Mouse (Mus musculus) lung, postnatal 0 days (tissue): ENCODE measurements around the gene Nap1l4. TPM values are rescaled to one million over a fixed set of nuclear protein-coding genes. Genes with fewer than 3 reads are reported as not detected.
A peak's percentile ranks its signal among the peaks of the same experiment; 100 is the strongest.
"Not testable (repeated sequence)": the region's sequence is repeated elsewhere in the genome, so short reads cannot be mapped to it uniquely, and the experiment has no call there.

ENCODE experiments used
- ATAC-seq: fragments of 200-750 bp; cut with Nextera tagmentation; 2 replicates; pipeline ENCODE4 v1.8.0; 2017; ENCODE audit warnings: moderate library complexity
- DNase-seq: peaks from one replicate; pipeline ENCODE4 v3.0.0-alpha.2; 2016; ENCODE audit warnings: low spot score
- H3K27ac ChIP-seq: fragments of 300-500 bp; sonication (generic); 2 replicates; pipeline ENCODE4 v1.5.1; 2014; ENCODE audit warnings: antibody characterized with exemption, mild to moderate bottlenecking, low read length, mixed read lengths
- H3K27me3 ChIP-seq: fragments of 300-500 bp; sonication (generic); replicated peaks from 2 replicates; pipeline ENCODE4 v1.6.1; 2014; ENCODE audit warnings: low read length, mixed read lengths; ENCODE audit not compliant: insufficient read depth
- H3K36me3 ChIP-seq: fragments of 300-500 bp; sonication (generic); 2 replicates; pipeline ENCODE4 v1.6.1; 2014; ENCODE audit warnings: low read length, mixed read lengths; ENCODE audit not compliant: insufficient read depth
- H3K4me1 ChIP-seq: fragments of 300-500 bp; sonication (generic); 2 replicates; pipeline ENCODE4 v1.6.1; 2014; ENCODE audit warnings: antibody characterized with exemption, low read depth, low read length, mixed read lengths; ENCODE audit not compliant: insufficient read depth
- H3K4me2 ChIP-seq: fragments of 300-500 bp; sonication (generic); replicated peaks from 2 replicates; pipeline ENCODE4 v1.6.1; 2014; ENCODE audit warnings: low read depth, mild to moderate bottlenecking, low read length, moderate library complexity, mixed read lengths
- H3K4me3 ChIP-seq: fragments of 300-500 bp; sonication (generic); 2 replicates; pipeline ENCODE4 v1.5.1; 2014; ENCODE audit warnings: low read depth, low read length
- H3K9ac ChIP-seq: fragments of 300-500 bp; sonication (generic); replicated peaks from 2 replicates; pipeline ENCODE4 v1.6.1; 2014; ENCODE audit warnings: low read depth, mild to moderate bottlenecking
- H3K9me3 ChIP-seq: fragments of 300-500 bp; sonication (generic); 2 replicates; pipeline ENCODE4 v1.6.1; 2016; ENCODE audit warnings: low read length, mixed read lengths
- CTCF ChIP-seq: IDR thresholded peaks from 2 replicates; pipeline ENCODE4 v1.5.1; 2016; ENCODE audit warnings: antibody characterized with exemption, mild to moderate bottlenecking
- EP300 ChIP-seq: IDR thresholded peaks from 2 replicates; pipeline ENCODE4 v1.6.1; 2016; ENCODE audit warnings: antibody characterized with exemption, mild to moderate bottlenecking, control low read depth
- WGBS: fragments of 180-500 bp; shearing (Covaris S2); extraction: QIAGEN DNeasy Blood & Tissue Kit; methylation state at CpG from one replicate; pipeline ENCODE4 v1.1.7; 2014; 5-methylcytosine and 5-hydroxymethylcytosine counted together
- polyA plus RNA-seq: library from polyadenylated mRNA; unstranded; fragments of >200 nt; fragmentation: Nextera tagmentation; extraction: Ambion mirVana; gene quantifications from 2 replicates; pipeline ENCODE4 v1.2.1, GENCODE M21; 2015

Gene Nap1l4
- polyA plus RNA-seq, 1 experiment from 2014 or later = 107 TPM

DNA sequence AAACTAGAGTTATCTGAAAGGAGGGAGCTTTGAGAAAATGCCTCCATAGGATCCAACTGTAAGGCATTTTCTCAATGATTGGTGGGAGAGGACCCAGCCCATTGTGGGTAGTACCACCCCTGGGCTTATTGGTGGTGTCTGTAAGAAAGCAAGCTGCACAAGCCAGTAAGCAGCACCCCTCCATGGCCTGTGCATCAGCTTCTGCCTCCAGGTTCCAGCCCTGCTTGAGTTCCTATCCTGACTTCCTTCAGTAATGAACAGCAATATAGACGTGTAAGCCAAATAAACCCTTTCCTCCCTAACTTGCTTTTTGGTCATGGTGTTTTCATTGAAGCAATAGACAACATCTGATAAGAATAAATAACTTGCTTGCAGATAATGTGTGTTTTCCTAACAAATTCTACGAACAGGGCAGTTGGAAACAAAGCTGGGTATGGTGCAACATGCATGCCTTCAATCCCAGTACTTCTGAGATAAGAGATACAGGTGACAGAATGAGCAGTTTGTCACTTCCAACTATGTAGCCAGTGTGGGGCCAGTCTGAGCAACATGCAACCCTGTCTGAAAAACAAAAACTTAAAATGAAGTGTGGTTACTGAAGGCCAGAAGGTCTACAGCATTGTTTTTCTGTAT is 798 bp upstream of the Nap1l4 start:
- 14% methylated on average over 2 of the region's 2 CpGs for WGBS
- no peak for ATAC-seq
- TF ChIP-seq EP300 (no peak), CTCF (no peak)

DNA sequence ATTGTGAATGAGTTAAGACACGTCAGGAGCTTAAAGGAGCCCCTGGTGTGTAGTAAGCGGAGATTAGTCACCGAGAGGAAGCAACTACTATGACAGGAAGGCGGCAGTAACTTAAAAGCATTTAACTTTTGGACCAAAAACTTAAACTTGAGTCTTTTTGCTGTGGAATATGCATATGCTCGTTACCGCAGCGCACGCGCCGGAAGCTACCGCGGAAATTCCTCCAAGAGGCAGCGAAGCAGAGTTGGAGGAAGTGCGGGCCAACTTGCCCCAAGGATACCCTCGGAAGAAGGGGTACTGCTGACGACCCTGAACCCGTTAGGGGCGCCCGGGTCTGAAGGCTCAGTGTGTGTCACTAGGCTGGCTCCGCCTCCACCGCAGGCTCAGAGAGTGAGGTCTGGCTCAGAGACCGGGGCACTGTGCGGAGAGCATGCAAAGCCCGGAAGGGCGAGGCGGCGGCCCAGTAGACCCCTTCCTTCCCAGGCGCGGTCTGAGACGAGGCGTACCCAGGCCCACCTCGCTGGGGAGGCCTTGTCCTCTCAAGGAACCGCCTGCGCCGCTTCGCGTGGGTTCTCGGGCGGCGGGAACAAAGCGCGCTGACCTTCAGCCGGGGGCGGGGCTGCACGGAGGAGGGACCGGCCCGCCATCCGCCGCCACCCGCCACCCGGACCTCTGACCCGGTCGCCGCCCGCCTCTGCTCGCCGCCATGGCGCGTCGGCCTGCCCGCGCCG is 510 bp downstream of the Nap1l4 start:
- Histone ChIP-seq H3K9ac (peak overlapping the region; percentile 79), H3K9me3 (no peaks in the 10 kb centered on the region), H3K4me1 (peaks cover 12% of the 10 kb centered on the region; the same call in 1 of the 2 replicates), H3K4me3 (peak overlapping the region; percentile 90), H3K27me3 (no peaks in the 10 kb centered on the region), H3K4me2 (peak overlapping the region; percentile 82), H3K36me3 (no peaks in the 10 kb centered on the region), H3K27ac (peak overlapping the region; percentile 93)
- DNase-seq = peak; percentile 82
- TF ChIP-seq EP300 (no peak), CTCF (no peak)
- under 1% methylated on average over 40 of the region's 63 CpGs for WGBS
- ATAC-seq = peak; percentile 83

More for the DNA sequence above, 798 bp upstream of the Nap1l4 start:
- Histone ChIP-seq H3K9me3 (no peaks in the 10 kb centered on the region), H3K4me2 (peak overlapping the region; percentile 82), H3K27me3 (no peaks in the 10 kb centered on the region), H3K9ac (peak overlapping the region; percentile 65), H3K4me3 (peak overlapping the region; percentile 90), H3K4me1 (peaks cover 12% of the 10 kb centered on the region; the same call in 1 of the 2 replicates), H3K36me3 (no peaks in the 10 kb centered on the region), H3K27ac (peak overlapping the region; percentile 85)
- DNase-seq = no peak

DNA sequence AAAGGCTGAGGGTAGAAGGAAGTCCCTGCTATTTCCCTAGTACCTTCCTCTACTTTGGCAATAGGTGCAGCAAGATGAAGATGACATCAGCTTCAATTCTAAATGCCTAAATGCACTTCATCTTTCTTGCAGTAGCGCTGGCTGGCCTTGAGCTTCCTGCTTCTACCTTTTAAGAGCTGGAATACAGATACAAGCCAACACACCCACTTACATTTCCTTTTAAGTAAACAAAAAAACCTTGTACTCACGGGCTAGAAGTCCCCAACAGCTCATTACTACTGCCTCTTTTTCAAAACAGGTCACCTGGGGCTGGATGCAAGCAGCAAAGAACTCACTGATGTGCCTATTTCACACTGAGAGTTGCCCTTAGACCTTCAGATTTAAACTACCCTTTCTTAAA is 2.4 kb downstream of the Nap1l4 start:
- no peak overlapping the region for H3K4me2 ChIP-seq
- no peak overlapping the region for H3K9ac ChIP-seq
- H3K4me3 ChIP-seq = no peak overlapping the region

DNA sequence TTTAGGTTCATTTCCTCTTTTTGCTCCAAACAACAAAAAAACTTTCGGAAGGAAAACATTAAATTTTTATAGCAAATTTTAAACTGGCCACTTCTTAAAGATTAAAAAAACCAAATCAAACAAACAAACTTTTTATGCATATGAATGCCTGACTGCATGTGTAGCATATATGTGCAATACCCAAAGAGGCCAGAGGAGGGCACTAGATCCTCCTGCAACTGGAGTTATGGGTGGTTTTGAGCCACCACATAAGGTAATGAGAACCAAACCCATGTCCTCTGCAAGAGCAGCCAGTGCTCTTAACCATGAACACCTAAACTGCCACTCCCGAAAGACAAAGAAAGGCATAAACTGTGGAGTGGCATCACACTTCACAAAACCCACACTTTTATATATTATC is 4.5 kb downstream of the Nap1l4 start:
- H3K4me3 ChIP-seq = no peak overlapping the region
- no peak overlapping the region for H3K9ac ChIP-seq
- ATAC-seq (no peak), DNase-seq (peak; percentile 19)
- WGBS = 95% methylated on average over 2 of the region's 2 CpGs
- no peaks in the 10 kb centered on the region for H3K27me3 ChIP-seq
- no peak overlapping the region for H3K27ac ChIP-seq
- TF ChIP-seq EP300 (no peak), CTCF (peak; percentile 69)
- no peaks in the 10 kb centered on the region for H3K9me3 ChIP-seq
- no peak overlapping the region for H3K4me2 ChIP-seq
- no peaks in the 10 kb centered on the region for H3K36me3 ChIP-seq
- peaks cover 9% of the 10 kb centered on the region; the same call in 1 of the 2 replicates for H3K4me1 ChIP-seq

More for the DNA sequence above, 2.4 kb downstream of the Nap1l4 start:
- TF ChIP-seq EP300 (no peak), CTCF (no peak)
- Histone ChIP-seq H3K27ac (no peak overlapping the region), H3K27me3 (no peaks in the 10 kb centered on the region), H3K36me3 (no peaks in the 10 kb centered on the region), H3K9me3 (no peaks in the 10 kb centered on the region), H3K4me1 (peaks cover 12% of the 10 kb centered on the region; the same call in 1 of the 2 replicates)
- no peak for ATAC-seq
- no peak for DNase-seq
- WGBS = 26% methylated on average over 2 of the region's 2 CpGs

DNA sequence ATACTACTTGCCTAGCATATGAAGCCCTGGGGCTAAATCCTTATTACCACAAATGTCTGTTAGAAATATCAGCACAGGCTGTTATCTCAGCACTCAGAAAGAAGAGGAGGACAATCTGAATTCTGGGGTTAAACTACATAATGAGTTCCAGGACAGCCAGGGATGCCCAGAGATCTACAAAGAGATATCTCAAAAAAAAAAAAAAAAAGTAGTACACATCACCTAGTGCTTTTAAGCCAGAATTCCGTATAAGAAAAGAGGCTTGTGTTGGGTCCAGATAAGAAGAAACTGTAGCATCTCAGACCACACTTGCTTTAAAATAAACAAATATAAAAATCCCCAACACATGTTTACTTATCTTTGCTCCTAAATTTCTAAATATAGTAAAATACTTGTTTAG is 10.2 kb downstream of the Nap1l4 start:
- ATAC-seq = no peak
- no peak for DNase-seq
- Histone ChIP-seq H3K27me3 (no peaks in the 10 kb centered on the region), H3K4me1 (no peaks in the 10 kb centered on the region), H3K9me3 (no peaks in the 10 kb centered on the region), H3K36me3 (peaks cover 29% of the 10 kb centered on the region), H3K9ac (no peak overlapping the region), H3K27ac (no peak overlapping the region), H3K4me3 (no peak overlapping the region), H3K4me2 (no peak overlapping the region)
- WGBS = 61% methylated on average over 1 of the region's 1 CpGs
- TF ChIP-seq EP300 = no peak
- no peak for TF ChIP-seq CTCF

DNA sequence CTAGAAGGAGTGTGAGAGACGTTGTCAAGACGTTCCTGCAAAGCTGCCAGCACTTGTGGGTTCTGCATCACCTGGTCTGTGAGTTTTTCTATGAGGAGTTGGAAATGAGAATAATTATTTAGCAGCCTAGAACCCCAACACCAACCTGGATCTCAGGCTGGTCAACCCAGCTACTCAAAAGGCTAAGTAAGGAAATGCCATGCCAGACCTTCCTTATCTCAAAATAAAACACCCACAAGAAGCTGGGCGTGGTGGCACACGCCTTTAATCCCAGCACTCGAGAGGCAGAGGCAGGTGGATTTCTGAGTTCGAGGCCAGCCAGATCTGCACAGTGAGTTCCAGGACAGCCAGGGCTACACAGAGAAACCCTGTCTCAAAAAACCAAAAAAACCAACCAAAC is 10.7 kb downstream of the Nap1l4 start:
- peaks cover 29% of the 10 kb centered on the region for H3K36me3 ChIP-seq
- H3K9me3 ChIP-seq, H3K4me1 ChIP-seq, ATAC-seq, DNase-seq, H3K4me3 ChIP-seq, H3K9ac ChIP-seq, H3K27me3 ChIP-seq, H3K4me2 ChIP-seq, H3K27ac ChIP-seq: not testable (repeated sequence)
- WGBS = 80% methylated on average over 6 of the region's 6 CpGs
